Mouse (Mus musculus): ENCODE measurements at regions not wholly inside any gene's neighbourhood (a gene's known extent, or its start where the extent isn't known, plus 50 kb on each side); places are given as distances from the start of the nearest gene placed in this dataset.

GRCm38 (mm10) chr2:51457717-51458116, 169.6 kb upstream of the Tas2r134 start:
- no peak for DNase-seq (ENCODE audit: low spot score)
- intact Hi-C loops (cut with DNase I): no loop called here

GRCm38 (mm10) chr2:51452816-51453215, 174.5 kb upstream of the Tas2r134 start:
- intact Hi-C loops (cut with DNase I): no loop called here
- DNase-seq (ENCODE audit: low spot score): no peak

GRCm38 (mm10) chr2:51448121-51448520, 179.2 kb upstream of the Tas2r134 start:
- intact Hi-C loops (cut with DNase I): no loop called here
- no peak for DNase-seq (ENCODE audit: low spot score)

GRCm38 (mm10) chr2:51447616-51448015, 179.7 kb upstream of the Tas2r134 start:
- DNase-seq (ENCODE audit: low spot score): no peak
- intact Hi-C loops (cut with DNase I): no loop called here

- intact Hi-C loops (cut with DNase I): no loop called here
- DNase-seq (ENCODE audit: low spot score): no peak
These were observed 182.8 kb upstream of the Tas2r134 start for GRCm38 (mm10) chr2:51444386-51445080.

- intact Hi-C loops (cut with DNase I): no loop called here
- no peak for DNase-seq (ENCODE audit: low spot score)
These were observed 183.4 kb upstream of the Tas2r134 start for GRCm38 (mm10) chr2:51443946-51444345.

GRCm38 (mm10) chr2:51439047-51439446, 188.3 kb upstream of the Tas2r134 start:
- DNase-seq (ENCODE audit: low spot score): no peak
- intact Hi-C loops (cut with DNase I): loop anchor here (10.0 kb wide), 1 partner anchor 1144 kb away; the partner anchor contains the start of gene Mmadhc

- DNase-seq (ENCODE audit: low spot score): no peak
- intact Hi-C loops (cut with DNase I): loop anchor here (10.0 kb wide), 1 partner anchor 1142 kb away; the partner anchor contains the start of gene Mmadhc
These were observed 190.7 kb upstream of the Tas2r134 start for GRCm38 (mm10) chr2:51436590-51436989.

GRCm38 (mm10) chr2:51431564-51431963, 195.7 kb upstream of the Tas2r134 start:
- DNase-seq (ENCODE audit: low spot score): no peak
- intact Hi-C loops (cut with DNase I): loop anchor here (10.0 kb wide), 1 partner anchor 1137 kb away; the partner anchor contains the start of gene Mmadhc

GRCm38 (mm10) chr2:51429716-51430115, 197.6 kb upstream of the Tas2r134 start:
- intact Hi-C loops (cut with DNase I): loop anchor here (10.0 kb wide), 1 partner anchor 1135 kb away; the partner anchor contains the start of gene Mmadhc

GRCm38 (mm10) chr2:51422442-51422841, 204.9 kb upstream of the Tas2r134 start:
- intact Hi-C loops (cut with DNase I): no loop called here
- DNase-seq (ENCODE audit: low spot score): no peak

More at GRCm38 (mm10) chr2:51429716-51430115, 197.6 kb upstream of the Tas2r134 start:
- DNase-seq (ENCODE audit: low spot score): no peak

- DNase-seq (ENCODE audit: low spot score): no peak
- intact Hi-C loops (cut with DNase I): no loop called here
These were observed 209.2 kb upstream of the Tas2r134 start for GRCm38 (mm10) chr2:51417908-51418690.

- DNase-seq (ENCODE audit: low spot score): no peak
- intact Hi-C loops (cut with DNase I): no loop called here
These were observed 238.9 kb upstream of the Tas2r134 start for GRCm38 (mm10) chr2:51388390-51388789.

- intact Hi-C loops (cut with DNase I): no loop called here
- no peak for DNase-seq (ENCODE audit: low spot score)
These were observed 238.2 kb upstream of the Rnd3 start for GRCm38 (mm10) chr2:51387136-51387535.

GRCm38 (mm10) chr2:51376597-51376996, 227.7 kb upstream of the Rnd3 start:
- DNase-seq (ENCODE audit: low spot score): no peak
- intact Hi-C loops (cut with DNase I): no loop called here

GRCm38 (mm10) chr2:51374636-51375035, 225.7 kb upstream of the Rnd3 start:
- intact Hi-C loops (cut with DNase I): no loop called here
- DNase-seq (ENCODE audit: low spot score): no peak

GRCm38 (mm10) chr2:51372771-51373170, 223.9 kb upstream of the Rnd3 start:
- no peak for DNase-seq (ENCODE audit: low spot score)
- intact Hi-C loops (cut with DNase I): no loop called here

GRCm38 (mm10) chr2:51362825-51363616, 214.1 kb upstream of the Rnd3 start:
- intact Hi-C loops (cut with DNase I): no loop called here
- no peak for DNase-seq (ENCODE audit: low spot score)

- no peak for DNase-seq (ENCODE audit: low spot score)
- intact Hi-C loops (cut with DNase I): no loop called here
These were observed 206.4 kb upstream of the Rnd3 start for GRCm38 (mm10) chr2:51355281-51355680.

- DNase-seq (ENCODE audit: low spot score): no peak
- intact Hi-C loops (cut with DNase I): no loop called here
These were observed 205.9 kb upstream of the Rnd3 start for GRCm38 (mm10) chr2:51354800-51355199.

Data from heart, postnatal 25 days (tissue).